Mouse (Mus musculus) lung, embryonic 14.5 days (tissue): ENCODE measurements around the gene Gpr142. TPM values are rescaled to one million over a fixed set of nuclear protein-coding genes. Genes with fewer than 3 reads are reported as not detected.
A peak's percentile ranks its signal among the peaks of the same experiment; 100 is the strongest.

Experiments used
- ATAC-seq: fragments of 200-750 bp; cut with Nextera tagmentation; 2 replicates; pipeline ENCODE4 v1.8.0; 2017; ENCODE audit warnings: mild to moderate bottlenecking, moderate TSS enrichment, moderate library complexity; ENCODE audit not compliant: insufficient read depth
- DNase-seq: peaks from one replicate; pipeline ENCODE4 v3.0.0-alpha.2; 2015
- H3K27ac ChIP-seq: fragments of 300-500 bp; sonication (generic); 2 replicates; pipeline ENCODE4 v1.5.1; 2014; ENCODE audit warnings: low read depth, mild to moderate bottlenecking, moderate library complexity
- H3K27me3 ChIP-seq: fragments of 300-500 bp; sonication (generic); 2 replicates; pipeline ENCODE4 v1.6.1; 2014; ENCODE audit warnings: low read length, control low read depth; ENCODE audit not compliant: insufficient read depth
- H3K36me3 ChIP-seq: fragments of 300-500 bp; sonication (generic); 2 replicates; pipeline ENCODE4 v1.6.1; 2014; ENCODE audit warnings: control low read depth; ENCODE audit not compliant: insufficient read depth
- H3K4me1 ChIP-seq: fragments of 300-500 bp; sonication (generic); 2 replicates; pipeline ENCODE4 v1.6.1; 2014; ENCODE audit warnings: antibody characterized with exemption, control low read depth; ENCODE audit not compliant: insufficient read depth
- H3K4me2 ChIP-seq: fragments of 300-500 bp; sonication (generic); 2 replicates; pipeline ENCODE4 v1.6.1; 2014; ENCODE audit warnings: mild to moderate bottlenecking
- H3K4me3 ChIP-seq: fragments of 300-500 bp; sonication (generic); 2 replicates; pipeline ENCODE4 v1.5.1; 2014; ENCODE audit warnings: low read depth, low read length
- H3K9ac ChIP-seq: fragments of 300-500 bp; sonication (generic); 2 replicates; pipeline ENCODE4 v1.6.1; 2014
- H3K9me3 ChIP-seq: fragments of 300-500 bp; sonication (generic); 2 replicates; pipeline ENCODE4 v1.6.1; 2016; ENCODE audit warnings: low read depth, low read length, control low read depth
- CTCF ChIP-seq: IDR thresholded peaks from 2 replicates; pipeline ENCODE4 v1.5.1; 2016; ENCODE audit warnings: antibody characterized with exemption, low read depth
- WGBS: fragments of 180-500 bp; shearing (Covaris S2); extraction: QIAGEN DNeasy Blood & Tissue Kit; methylation state at CpG from one replicate; pipeline ENCODE4 v1.1.7; 2014; 5-methylcytosine and 5-hydroxymethylcytosine counted together
- polyA plus RNA-seq: library from polyadenylated mRNA; unstranded; fragments of >200 nt; fragmentation: Nextera tagmentation; extraction: Ambion mirVana; gene quantifications from 2 replicates; pipeline ENCODE4 v1.2.1, GENCODE M21; 2014

Gene Gpr142
- polyA plus RNA-seq, 1 experiment from 2014 or later, result not detected

DNA sequence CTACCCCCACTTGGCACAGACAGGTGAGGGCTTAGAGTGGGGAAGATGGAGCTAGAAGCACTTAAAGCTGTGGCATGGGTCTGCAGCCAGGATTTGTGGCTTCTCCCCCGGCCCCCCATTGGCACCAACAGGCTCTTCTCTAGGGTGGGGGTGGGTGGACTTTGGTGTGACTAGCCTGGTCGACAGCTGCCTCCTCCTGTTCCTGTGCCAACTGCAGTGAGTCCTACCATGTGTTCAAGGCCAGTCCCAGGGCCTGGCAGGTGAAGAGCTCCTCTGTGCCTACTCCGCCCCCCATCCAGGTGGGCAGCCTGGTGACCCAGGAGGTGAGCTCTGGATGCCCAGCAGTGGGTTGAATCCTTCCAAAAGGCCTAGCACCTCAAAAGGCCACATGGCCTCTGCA, 11.1 kb upstream of the Gpr142 start:
- no peak for TF ChIP-seq CTCF

DNA sequence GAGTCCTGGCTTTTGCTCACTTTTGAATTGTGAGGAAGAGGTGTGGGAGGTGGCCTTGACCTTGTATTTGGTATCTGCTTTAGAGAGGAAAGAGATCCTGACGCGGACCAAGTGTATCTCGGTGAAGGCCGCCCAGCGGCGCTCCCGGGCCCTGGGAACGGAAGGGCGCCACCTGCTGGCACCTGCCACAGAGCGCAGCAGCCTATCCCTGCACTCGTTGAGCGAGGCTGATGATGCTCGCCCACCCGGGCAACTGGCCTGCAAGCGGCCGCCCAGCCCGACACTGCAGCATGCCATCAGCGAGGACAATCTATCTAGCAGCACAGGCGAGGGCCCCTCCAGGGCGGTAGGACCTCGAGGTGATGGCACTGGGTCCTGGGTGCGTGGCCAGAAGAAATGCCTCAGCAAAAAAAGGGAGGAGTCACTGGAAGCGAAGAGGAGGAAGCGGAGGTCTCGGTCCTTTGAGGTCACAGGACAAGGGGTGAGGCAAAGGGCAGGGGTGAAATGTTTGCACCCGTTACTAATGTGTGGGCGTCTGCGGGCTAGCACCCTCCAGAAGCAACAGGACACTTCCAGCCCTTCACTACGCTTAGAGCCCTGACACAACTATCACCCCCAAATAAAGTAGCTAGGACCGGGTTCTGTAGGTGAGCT, 9.5 kb upstream of the Gpr142 start:
- peaks cover 99% of the 10 kb centered on the region for H3K27me3 ChIP-seq
- WGBS, result 10% methylated on average over 30 of the region's 30 CpGs
- H3K4me3 ChIP-seq, result no peak overlapping the region
- H3K9ac ChIP-seq, result no peak overlapping the region
- H3K27ac ChIP-seq, result no peak overlapping the region
- H3K4me2 ChIP-seq, result no peak overlapping the region
- H3K9me3 ChIP-seq, result no peaks in the 10 kb centered on the region
- peak; percentile 47; the same call in 1 of the 2 replicates for ATAC-seq
- peak; percentile 88 for DNase-seq
- TF ChIP-seq CTCF, result peak; percentile 97
- no peaks in the 10 kb centered on the region for H3K36me3 ChIP-seq
- H3K4me1 ChIP-seq, result peaks cover 3% of the 10 kb centered on the region; the same call in 1 of the 2 replicates

More for the DNA sequence above, 11.1 kb upstream of the Gpr142 start:
- Histone ChIP-seq H3K27ac (no peak overlapping the region), H3K9ac (no peak overlapping the region), H3K9me3 (no peaks in the 10 kb centered on the region), H3K4me1 (peaks cover 3% of the 10 kb centered on the region; the same call in 1 of the 2 replicates), H3K4me3 (no peak overlapping the region), H3K4me2 (no peak overlapping the region), H3K36me3 (no peaks in the 10 kb centered on the region), H3K27me3 (peaks cover 84% of the 10 kb centered on the region)
- DNase-seq, result no peak
- ATAC-seq, result no peak
- 84% methylated on average over 3 of the region's 3 CpGs for WGBS

DNA sequence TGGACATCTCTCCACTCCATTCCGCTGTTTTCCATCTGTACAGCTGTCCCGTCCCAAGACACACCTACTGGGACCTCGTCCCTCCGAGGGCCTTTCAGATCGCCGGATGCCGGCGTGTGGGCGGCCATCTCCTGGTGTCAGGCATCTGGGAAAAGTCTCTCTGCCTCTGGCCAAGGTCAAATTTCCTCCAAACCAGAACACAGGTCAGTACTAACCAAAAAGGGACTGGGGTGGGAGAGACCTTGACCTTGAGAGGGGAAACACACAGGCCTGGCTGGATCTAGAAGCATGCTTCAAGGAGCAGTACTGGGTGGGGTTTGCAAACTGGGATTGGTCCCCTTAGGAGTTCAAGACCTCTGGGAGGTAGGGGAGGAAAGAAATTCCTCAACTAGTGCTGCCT, 9.0 kb upstream of the Gpr142 start:
- Histone ChIP-seq H3K9me3 (no peaks in the 10 kb centered on the region), H3K4me1 (peaks cover 3% of the 10 kb centered on the region; the same call in 1 of the 2 replicates), H3K27me3 (peaks cover 94% of the 10 kb centered on the region), H3K27ac (no peak overlapping the region), H3K36me3 (no peaks in the 10 kb centered on the region), H3K4me3 (no peak overlapping the region), H3K4me2 (no peak overlapping the region), H3K9ac (no peak overlapping the region)
- DNase-seq, result no peak
- TF ChIP-seq CTCF, result no peak
- WGBS, result 44% methylated on average over 9 of the region's 9 CpGs
- ATAC-seq, result no peak

DNA sequence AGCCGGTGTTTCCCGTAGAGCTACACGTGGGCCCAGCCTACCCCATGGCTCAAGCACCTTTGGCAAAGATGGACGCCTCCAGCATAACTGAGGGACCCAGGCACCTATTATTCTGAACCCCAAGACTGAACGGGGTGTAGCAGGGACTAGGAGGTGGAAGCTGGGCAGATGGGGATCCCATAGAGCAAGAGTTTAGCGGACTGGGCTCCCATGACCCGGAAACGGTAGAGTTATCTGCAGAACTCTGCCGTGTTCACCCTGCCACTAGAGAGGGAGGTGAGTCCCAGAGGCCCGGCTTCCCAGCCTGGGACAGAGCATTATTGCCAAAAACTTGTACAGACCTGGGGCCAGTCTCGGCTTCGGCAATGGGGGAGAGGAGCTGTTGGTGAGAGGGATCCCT, 8.6 kb upstream of the Gpr142 start:
- Histone ChIP-seq H3K4me3 (no peak overlapping the region), H3K27me3 (peaks cover 89% of the 10 kb centered on the region), H3K4me1 (peaks cover 3% of the 10 kb centered on the region; the same call in 1 of the 2 replicates), H3K9ac (no peak overlapping the region), H3K27ac (no peak overlapping the region), H3K36me3 (no peaks in the 10 kb centered on the region), H3K4me2 (no peak overlapping the region), H3K9me3 (no peaks in the 10 kb centered on the region)
- TF ChIP-seq CTCF, result no peak
- DNase-seq (no peak), ATAC-seq (no peak)
- WGBS, result 62% methylated on average over 12 of the region's 12 CpGs

DNA sequence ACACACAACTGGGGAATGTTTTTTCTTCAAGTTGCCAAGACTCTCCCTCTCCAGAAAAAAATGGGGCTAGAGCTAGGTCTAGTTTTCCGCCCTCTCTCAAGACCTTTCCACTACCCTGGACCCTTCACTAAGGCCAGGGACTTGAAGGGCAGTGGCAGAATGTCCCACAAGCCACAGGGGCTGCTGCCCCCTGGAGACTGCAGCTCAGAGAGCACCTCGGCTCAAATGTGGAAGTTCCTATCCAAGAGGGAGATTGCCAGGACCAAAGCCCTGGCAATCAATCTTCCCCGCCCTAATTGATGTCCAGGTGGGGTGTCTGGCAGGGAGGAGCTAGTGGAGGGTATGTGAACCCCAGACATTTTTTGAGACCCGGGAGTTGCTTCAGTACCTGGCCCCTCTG, 7.9 kb upstream of the Gpr142 start:
- H3K4me3 ChIP-seq, result no peak overlapping the region
- H3K27me3 ChIP-seq, result peaks cover 83% of the 10 kb centered on the region
- TF ChIP-seq CTCF, result peak; percentile 44
- no peaks in the 10 kb centered on the region for H3K9me3 ChIP-seq
- H3K9ac ChIP-seq, result no peak overlapping the region
- no peaks in the 10 kb centered on the region for H3K36me3 ChIP-seq
- DNase-seq (peak; percentile 40), ATAC-seq (no peak)
- peaks cover 3% of the 10 kb centered on the region; the same call in 1 of the 2 replicates for H3K4me1 ChIP-seq
- no peak overlapping the region for H3K4me2 ChIP-seq
- H3K27ac ChIP-seq, result no peak overlapping the region
- 23% methylated on average over 4 of the region's 4 CpGs for WGBS

DNA sequence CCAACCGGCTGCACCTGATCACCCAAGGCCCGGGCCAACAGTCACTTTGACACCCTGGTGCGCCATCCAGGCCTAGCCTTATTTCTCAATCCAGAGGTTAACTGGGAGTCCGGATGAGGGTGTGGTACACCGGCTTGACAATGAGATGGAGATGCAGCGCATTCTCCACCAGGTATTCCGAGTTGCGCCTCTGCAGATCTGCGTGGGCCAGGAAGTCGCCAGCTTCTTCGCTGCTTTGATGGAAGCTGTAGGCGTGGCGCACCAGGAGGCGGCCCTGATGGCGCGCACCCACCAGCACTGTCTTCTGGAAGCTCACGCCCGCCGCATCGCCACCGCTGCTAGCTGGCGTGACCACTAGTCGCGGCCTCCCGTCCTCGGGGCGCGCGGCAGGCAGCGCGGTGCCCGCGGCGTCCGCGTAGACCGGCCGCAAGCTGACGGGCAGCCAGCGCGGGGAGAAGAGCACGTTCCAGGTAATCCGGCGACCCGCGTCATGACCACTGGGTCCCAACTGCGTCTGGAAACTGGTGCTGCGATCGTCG, 7.3 kb upstream of the Gpr142 start:
- peaks cover 3% of the 10 kb centered on the region; the same call in 1 of the 2 replicates for H3K4me1 ChIP-seq
- no peak overlapping the region for H3K27ac ChIP-seq
- peak overlapping the region; percentile 44 for H3K4me3 ChIP-seq
- ATAC-seq (no peak), DNase-seq (peak; percentile 17)
- WGBS, result 2% methylated on average over 50 of the region's 50 CpGs
- H3K9me3 ChIP-seq, result no peaks in the 10 kb centered on the region
- H3K36me3 ChIP-seq, result no peaks in the 10 kb centered on the region
- H3K27me3 ChIP-seq, result peaks cover 77% of the 10 kb centered on the region
- no peak for TF ChIP-seq CTCF
- H3K4me2 ChIP-seq, result peak overlapping the region; percentile 88
- H3K9ac ChIP-seq, result peak overlapping the region; percentile 26

DNA sequence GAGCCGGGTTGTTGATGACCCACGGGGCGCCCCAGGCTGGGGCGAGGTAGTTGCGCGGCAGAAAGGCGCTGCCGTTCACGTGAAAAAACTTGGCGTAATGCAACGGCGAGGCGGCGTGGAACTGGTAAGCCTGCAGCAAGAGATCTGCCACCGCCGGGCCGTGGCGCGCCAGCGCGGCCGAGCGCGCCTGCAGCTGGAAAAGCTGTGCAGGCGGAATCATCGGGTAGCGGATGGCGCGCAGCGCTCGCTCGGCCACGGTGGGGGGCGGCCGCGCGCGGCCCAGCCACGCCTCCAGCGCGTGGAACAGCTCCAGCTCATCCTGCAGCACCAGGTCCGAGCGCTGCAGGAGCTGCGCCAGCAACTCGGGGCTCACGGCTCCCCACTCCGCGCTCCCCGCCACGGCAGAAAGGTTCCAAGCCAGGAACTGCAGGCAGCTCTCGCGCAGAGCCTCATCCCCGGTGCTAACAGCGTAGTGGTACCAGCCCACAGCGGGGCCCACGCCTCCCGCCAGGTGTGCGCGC, 6.8 kb upstream of the Gpr142 start:
- ATAC-seq (no peak; the same call in 1 of the 2 replicates), DNase-seq (peak; percentile 60)
- Histone ChIP-seq H3K4me1 (peaks cover 3% of the 10 kb centered on the region; the same call in 1 of the 2 replicates), H3K4me3 (peak overlapping the region; percentile 44), H3K27me3 (peaks cover 72% of the 10 kb centered on the region), H3K36me3 (no peaks in the 10 kb centered on the region), H3K27ac (no peak overlapping the region), H3K4me2 (peak overlapping the region; percentile 88), H3K9ac (peak overlapping the region; percentile 26), H3K9me3 (no peaks in the 10 kb centered on the region)
- no peak for TF ChIP-seq CTCF
- WGBS, result under 1% methylated on average over 58 of the region's 59 CpGs
